Mouse (Mus musculus): ENCODE data around the gene Fhod1.

DNA sequence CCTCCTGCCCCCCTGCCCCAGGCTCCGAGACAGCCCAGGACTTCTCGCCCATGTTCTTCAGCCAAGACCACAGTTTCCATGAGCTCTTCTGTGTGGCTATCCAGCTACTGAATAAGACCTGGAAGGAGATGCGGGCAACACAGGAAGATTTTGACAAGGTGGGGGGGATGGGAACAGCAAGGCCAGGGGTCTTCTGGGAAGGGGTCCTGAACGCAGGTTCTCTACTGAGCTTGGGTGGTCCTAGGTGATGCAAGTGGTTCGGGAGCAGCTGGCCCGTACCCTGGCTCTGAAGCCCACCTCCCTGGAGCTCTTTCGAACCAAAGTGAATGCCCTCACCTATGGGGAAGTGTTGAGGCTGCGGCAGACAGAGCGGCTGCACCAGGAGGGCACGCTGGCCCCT is 39.3 kb downstream of the Fhod1 start:
- TF ChIP-seq POLR2A (IDR thresholded peaks at IDR 0.05; ENCODE audit: borderline replicate concordance, extremely low read depth, insufficient read depth, insufficient read length, poor library complexity, severe bottlenecking): no peak
- TF ChIP-seq CTCF (IDR thresholded peaks at IDR 0.05; ENCODE audit: borderline replicate concordance, extremely low read depth, insufficient read depth, insufficient read length): no peak
